Mouse (Mus musculus) embryonic fibroblast, embryonic 13.5 days (primary cell): ENCODE measurements around the gene Dis3. TPM values are rescaled to one million over a fixed set of nuclear protein-coding genes. Genes with fewer than 3 reads are reported as not detected.

Experiments used
- H3K27ac ChIP-seq: 2 replicates; pipeline ENCODE4 v1.5.1; 2012; ENCODE audit warnings: low read length, control low read depth, inconsistent platforms; ENCODE audit not compliant: insufficient read depth
- H3K4me1 ChIP-seq: 2 replicates; pipeline ENCODE4 v1.6.1; 2011; ENCODE audit warnings: low read length; ENCODE audit not compliant: control insufficient read depth, insufficient read depth
- H3K4me3 ChIP-seq: 2 replicates; pipeline ENCODE4 v1.5.1; 2011; ENCODE audit warnings: mild to moderate bottlenecking, control low read depth, low read length; ENCODE audit not compliant: insufficient read depth
- CTCF ChIP-seq: IDR thresholded peaks from 2 replicates; pipeline ENCODE4 v1.5.1; 2011; ENCODE audit warnings: mild to moderate bottlenecking, control low read depth, low read length, moderate library complexity, borderline replicate concordance; ENCODE audit not compliant: insufficient read depth
- POLR2A ChIP-seq: IDR thresholded peaks from 2 replicates; pipeline ENCODE4 v1.6.1; 2011; ENCODE audit warnings: low read depth, mild to moderate bottlenecking, control low read depth, low read length, moderate library complexity
- polyA plus RNA-seq: library from polyadenylated mRNA; stranded (reverse); fragments of >200 nt; gene quantifications from 2 replicates; pipeline ENCODE4 v1.2.4, GENCODE M21; 2011; ENCODE audit warnings: low read depth; ENCODE audit not compliant: missing spikeins, insufficient read length

Gene Dis3
- polyA plus RNA-seq, 1 experiment: 71.2 TPM

DNA sequence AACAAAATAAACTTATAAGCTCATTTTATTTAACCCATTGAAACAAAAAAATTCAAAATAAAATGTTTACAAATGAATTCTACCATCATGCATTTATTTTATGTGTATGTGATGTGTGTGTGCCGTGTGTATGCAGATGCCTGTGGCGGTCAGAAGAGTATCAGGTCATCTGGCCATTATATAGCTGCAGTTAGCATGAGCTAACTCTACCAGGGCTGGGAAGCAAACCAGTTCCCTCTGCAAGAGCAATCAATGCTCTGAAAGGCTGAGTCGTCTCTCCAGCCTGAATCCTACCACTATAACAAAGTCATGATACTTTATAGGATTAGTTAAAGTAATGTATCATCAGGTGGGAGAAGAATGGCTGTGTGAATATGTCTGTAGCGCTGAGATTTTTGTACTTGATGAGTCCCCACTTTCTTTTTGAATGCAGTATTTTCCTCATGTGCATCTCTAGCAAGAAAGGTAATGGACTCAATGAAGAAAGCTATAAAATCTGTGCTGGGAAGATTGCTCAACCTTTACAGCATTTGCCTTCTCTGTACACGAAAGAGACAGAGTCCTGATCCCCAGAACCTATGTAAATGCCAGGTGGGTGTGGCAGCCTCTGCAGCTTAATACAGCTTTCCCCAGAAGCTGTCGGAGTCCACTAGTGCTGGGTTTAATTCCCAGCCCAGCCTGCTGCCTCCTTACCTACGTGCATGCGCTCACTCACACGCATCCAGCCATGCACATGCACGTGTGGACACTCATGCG lies 22.2 kb upstream of the Dis3 start:
- no peak overlapping the region for H3K27ac ChIP-seq
- H3K4me1 ChIP-seq: no peaks in the 10 kb centered on the region
- TF ChIP-seq CTCF (no peak), POLR2A (no peak)
- H3K4me3 ChIP-seq: no peak overlapping the region

DNA sequence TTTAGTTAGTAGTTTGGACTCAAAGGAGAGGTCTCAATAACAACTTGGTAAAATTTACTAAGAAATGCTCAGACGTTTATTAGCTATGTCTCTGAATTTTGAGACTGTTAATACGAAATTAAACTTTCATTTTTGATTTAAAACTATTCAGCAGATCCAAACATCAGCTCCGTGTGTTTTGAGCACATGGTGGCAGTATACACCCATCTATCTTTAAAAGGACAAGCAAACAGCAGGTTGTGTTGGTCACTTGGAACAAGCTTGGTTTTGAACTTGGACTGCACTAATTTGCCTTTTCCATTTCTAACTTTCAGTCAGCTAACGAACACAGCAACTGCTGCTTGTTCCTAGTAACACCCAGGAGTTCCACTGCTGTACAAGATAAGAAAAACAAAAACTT lies 18.0 kb upstream of the Dis3 start:
- Histone ChIP-seq H3K27ac (no peak overlapping the region), H3K4me1 (no peaks in the 10 kb centered on the region), H3K4me3 (no peak overlapping the region)
- TF ChIP-seq CTCF (no peak), POLR2A (no peak)

DNA sequence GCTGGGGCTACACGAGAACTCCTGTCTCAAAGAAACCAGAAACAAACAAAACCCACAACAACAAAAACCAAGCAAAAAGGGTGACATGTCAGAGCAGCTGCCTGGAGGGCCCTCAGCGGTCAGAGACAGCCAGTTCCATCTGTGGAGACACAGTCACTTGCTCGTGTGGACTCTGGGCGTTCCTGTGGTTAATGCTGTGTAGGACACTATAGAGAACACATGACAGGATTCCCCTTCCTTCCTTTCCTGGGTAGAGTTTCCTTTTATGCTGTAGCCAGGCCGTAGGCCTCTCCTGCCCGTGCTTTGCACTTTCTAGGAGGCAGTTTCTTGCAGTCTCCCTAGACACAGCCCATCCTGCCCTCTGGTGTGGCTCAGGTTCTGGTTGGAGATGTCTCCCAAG lies 9.2 kb upstream of the Dis3 start:
- Histone ChIP-seq H3K4me1 (no peaks in the 10 kb centered on the region), H3K4me3 (no peak overlapping the region), H3K27ac (no peak overlapping the region)
- TF ChIP-seq CTCF (no peak), POLR2A (no peak)

DNA sequence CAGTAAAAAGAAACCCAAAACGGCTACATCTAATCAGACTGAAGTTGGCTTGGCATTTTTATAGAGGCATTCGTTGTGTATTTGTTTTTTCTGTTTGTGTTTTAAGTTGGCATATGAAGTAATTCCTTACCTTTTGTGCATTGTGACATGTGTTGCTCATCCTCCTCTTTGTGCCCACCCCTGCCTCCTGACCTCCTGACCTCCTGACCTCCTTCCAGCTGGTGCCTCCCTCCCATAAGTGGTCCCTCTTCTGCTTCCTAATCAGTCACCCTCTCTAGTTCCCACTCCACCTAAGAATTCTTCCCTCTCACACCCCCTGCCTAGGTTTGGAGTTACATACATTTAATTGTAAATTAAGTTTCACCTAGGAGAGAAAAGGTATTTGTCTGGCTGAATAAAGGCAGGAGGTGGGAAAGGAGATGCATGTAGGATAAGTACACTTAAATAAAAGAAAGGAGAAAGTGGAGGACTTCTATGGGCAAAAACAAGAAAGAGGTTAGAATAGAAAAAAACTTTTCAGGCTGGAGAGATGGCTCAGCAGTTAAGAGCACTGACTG lies 8.1 kb upstream of the Dis3 start:
- no peak overlapping the region for H3K27ac ChIP-seq
- no peaks in the 10 kb centered on the region for H3K4me1 ChIP-seq
- TF ChIP-seq CTCF (no peak), POLR2A (no peak)
- no peak overlapping the region for H3K4me3 ChIP-seq

DNA sequence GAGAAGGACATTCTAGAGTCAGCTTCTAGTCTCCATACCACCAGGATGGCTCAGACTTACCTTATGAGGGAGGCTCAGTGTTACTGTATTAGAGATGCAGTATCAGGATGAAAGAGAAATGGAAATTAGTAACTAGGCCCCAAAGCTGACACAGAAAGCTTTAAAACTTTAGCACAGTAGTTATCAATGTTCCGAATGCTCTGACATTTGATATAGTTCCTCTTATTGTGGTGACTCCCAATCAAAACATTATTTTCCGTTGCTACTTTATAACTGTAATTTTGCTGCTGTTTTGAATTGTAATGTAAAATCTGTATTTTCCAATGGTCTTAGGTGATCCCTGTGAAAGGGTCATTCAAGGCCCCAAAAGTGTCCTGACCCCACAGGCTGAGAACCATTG lies 7.1 kb upstream of the Dis3 start:
- no peak overlapping the region for H3K27ac ChIP-seq
- TF ChIP-seq POLR2A: no peak
- TF ChIP-seq CTCF: no peak

DNA sequence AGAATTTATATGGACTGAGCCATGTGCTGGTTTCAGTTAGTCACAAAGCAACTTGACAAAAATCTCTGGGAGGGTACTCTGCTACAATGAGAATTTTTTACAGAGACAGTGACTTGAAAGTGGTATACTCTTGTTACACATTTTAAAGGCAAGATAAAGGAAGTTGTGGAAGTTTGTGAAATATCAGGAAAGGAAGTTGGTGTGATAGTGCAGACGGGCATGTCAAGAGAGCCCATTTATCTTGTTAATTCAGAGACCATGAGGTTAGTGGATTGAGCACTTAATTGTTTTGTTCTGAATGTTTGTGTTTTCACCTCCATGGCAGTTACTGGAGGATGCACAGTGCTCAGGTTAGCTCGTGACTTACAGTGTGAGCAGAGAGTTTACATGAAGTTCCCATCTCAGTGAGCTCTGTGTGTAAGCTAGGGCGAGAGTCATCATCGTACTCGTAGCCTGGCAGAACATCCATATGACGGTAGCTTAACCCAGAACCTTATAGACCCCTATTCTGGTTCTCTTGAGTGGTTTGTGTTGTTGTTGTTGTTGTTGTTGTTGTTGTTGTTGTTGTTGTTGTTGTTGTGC lies 5.1 kb upstream of the Dis3 start:
- no peak overlapping the region for H3K27ac ChIP-seq
- no peak for TF ChIP-seq CTCF
- TF ChIP-seq POLR2A: no peak
- H3K4me1 ChIP-seq: no peaks in the 10 kb centered on the region

More for the DNA sequence above, 7.1 kb upstream of the Dis3 start:
- H3K4me1 ChIP-seq: no peaks in the 10 kb centered on the region
- no peak overlapping the region for H3K4me3 ChIP-seq

DNA sequence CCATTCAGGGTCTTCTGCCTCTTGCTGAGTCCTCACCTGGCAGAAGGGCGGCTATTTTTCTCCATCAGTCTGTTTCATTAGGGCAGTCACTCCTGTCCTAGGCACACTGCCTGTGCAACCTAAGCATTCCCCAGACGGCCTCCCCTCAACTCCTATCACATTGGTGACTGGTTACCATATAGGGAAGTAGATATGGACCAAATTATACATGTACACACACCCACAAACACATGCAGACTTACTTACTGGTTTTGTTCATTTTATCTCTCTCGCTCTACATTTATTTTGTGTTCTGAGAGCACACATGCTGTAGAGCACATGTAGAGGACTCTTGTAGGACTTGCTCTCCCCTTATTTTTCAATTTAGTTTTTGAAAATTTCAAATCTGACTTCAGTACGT lies 3.5 kb upstream of the Dis3 start:
- TF ChIP-seq POLR2A: no peak
- no peak for TF ChIP-seq CTCF
- H3K4me1 ChIP-seq: 0 out of 2 replicates have a peak, but pooled peaks cover 2% of the 10 kb centered on the region
- H3K27ac ChIP-seq: no peak overlapping the region
- no peak overlapping the region for H3K4me3 ChIP-seq

More for the DNA sequence above, 5.1 kb upstream of the Dis3 start:
- H3K4me3 ChIP-seq: no peak overlapping the region

DNA sequence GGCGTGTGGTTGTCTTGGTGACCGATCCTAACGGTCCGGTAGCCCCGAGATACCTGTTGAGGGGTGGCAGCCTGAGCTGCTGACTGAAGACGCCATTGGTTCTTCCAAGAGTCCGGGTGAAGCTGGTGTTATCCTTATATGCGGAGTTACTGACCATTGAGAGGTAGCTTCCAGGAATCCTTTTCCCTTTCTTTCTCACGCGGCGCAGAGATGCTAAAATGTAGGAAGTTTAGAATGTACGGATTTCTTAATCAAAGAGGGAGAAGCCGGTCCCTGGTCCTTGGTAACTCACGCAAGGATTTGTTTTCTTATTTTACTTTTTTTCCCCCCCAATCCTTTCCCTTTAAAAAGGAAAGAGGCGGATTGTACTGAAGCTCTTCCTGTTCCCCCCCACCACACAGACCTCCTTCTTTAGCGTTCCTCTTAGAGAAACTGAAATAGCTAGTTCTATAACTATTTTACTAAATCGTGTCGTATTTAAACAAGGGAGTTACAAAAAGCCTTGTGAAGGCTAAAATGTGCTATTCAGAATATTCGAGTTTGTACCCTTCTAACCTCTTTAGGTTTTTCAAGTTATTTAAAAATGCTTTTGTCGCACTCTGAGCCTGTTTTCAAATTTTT lies 507 bp upstream of the Dis3 start:
- Histone ChIP-seq H3K4me3 (peak overlapping the region; percentile 99), H3K27ac (no peak overlapping the region), H3K4me1 (0 out of 2 replicates have a peak, but pooled peaks cover 2% of the 10 kb centered on the region)
- no peak for TF ChIP-seq CTCF
- TF ChIP-seq POLR2A: no peak

DNA sequence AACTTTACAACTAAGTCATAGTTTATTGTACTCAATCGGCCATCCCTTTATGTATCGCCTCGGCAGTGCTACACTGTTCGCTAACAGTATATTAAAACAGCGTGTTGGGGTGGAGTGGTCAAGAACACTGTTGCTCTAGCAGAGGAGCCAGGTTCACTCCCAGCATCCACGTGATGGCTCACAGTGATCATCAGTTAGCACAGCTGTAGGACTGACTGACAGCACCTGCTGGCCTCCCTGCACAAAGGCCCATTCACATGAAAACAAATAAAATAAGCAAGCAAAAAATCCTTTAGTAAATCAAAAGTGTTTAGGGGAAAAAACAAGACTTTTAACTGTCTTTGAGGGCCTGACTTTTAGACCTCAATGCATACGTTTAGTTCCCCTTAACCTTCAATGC lies 10.6 kb downstream of the Dis3 start:
- Histone ChIP-seq H3K27ac (no peak overlapping the region), H3K4me3 (no peak overlapping the region), H3K4me1 (no peaks in the 10 kb centered on the region)
- TF ChIP-seq POLR2A (no peak), CTCF (no peak)
